Mouse (Mus musculus): ENCODE results near the gene Bicral.

The Bicral gene

GRCm38 (mm10) chr17:46843022-46843421 lies 15.3 kb downstream of the Bicral start:
- no peak for DNase-seq (ENCODE audit: low spot score)

- DNase-seq (ENCODE audit: low spot score), result no peak
Measured at GRCm38 (mm10) chr17:46840304-46841010, 17.8 kb downstream of the Bicral start.

GRCm38 (mm10) chr17:46838396-46838920 lies 19.8 kb downstream of the Bicral start:
- DNase-seq (ENCODE audit: low spot score), result no peak

DNA sequence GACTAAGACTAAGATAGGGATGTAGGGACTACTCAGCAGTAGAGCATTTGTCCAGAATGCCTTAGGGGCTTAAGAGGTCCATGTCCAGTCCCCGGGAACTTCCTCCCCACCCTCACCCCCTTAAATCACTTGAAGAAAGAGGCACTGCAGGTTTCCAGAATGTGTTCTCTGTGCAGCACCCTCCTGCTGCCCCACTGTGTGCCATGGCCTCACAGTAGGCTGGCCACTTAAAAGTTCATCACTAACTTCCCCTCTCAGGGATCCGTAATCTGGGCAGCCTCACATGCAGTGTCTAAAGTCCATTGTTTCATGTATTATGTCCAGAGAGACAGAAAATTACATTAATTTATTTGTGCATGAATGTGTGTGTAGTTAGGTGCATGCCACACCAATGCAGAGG lies 20.4 kb downstream of the Bicral start:
- no peak for DNase-seq (ENCODE audit: low spot score)

DNA sequence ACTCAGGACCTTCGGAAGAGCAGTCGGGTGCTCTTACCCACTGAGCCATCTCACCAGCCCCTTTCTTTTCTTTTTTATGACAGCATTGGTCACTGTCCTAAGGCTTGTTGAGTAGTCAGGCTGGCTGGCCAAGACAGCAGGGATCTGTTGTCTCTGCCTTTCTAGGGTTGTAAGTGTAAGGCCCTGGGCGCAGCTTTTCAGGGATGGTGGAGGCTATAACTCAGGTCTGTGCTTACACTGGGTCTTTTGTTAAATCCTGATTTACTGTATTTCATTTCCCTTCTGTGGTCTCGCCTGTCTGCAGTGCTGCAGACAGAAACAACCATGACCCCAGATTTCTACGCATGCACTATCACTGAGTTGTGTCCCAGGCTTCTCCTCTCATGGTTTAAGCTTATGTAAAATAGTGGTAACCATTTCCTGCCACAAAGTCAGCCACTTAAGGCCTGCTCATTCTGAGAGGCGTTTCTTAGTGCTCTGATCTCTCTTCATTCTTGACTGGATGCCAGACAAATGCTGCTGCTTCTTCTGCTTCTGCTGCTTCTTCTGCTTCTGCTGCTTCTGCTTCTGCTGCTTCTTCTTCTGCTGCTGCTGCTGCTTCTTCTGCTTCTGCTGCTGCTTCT lies 23.1 kb downstream of the Bicral start:
- DNase-seq (ENCODE audit: low spot score), result no peak

DNA sequence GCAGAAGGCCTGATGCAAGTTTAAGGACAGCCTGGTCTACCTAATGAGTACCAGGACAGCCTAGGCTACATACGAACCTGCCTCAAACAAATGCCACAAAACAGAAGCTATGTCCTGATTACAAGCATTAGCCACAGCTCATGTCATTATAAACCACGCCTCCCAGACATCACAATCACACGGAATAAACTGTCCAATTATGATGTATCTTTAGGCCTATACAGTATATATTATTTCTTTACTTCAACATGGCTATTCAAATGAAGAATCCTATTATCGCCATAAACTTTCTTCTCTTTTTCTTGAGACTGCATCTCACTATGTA lies 25.3 kb downstream of the Bicral start:
- DNase-seq (ENCODE audit: low spot score), result no peak

DNA sequence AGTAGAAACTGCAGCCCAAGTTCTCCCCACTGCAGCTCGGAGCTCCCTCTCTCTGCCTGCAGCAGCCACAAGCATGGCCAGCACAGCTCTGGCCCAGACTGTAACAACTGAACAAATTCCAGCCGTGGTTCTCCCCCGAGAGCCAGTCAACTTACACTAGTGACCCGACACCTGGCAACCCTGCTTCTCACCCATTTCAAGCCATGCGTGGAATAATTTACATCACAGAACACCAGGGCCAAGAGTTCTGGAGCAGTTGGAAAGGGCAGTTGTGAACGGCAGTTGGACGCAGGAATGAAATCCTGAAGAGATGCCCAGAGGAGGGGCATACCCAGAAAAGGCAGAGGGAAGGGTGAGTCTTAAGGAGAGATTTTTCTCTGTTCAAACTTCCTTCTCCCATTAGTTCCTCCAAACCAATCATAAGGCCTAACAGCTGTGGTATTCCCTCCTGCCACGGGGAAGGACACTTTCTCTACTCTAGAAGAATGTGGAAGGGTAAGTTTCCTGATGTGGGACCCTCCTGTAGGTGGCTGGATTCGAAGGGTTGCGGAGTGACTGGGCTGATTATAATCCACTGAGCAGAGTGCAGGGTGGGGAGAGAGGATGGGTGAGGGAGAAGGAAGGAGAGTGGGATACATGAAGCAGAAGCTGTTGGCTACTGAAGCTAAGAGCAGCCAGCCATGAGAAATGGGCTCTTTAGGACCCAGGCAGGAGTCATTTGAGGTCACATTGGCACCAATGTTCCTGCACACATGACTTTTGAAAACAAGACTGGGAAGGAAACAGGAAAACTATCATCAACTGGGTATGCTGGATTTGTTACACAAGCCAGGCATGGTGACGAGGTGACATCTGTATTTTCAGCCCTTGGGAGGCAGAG lies 25.9 kb downstream of the Bicral start:
- DNase-seq (ENCODE audit: low spot score), result no peak

DNA sequence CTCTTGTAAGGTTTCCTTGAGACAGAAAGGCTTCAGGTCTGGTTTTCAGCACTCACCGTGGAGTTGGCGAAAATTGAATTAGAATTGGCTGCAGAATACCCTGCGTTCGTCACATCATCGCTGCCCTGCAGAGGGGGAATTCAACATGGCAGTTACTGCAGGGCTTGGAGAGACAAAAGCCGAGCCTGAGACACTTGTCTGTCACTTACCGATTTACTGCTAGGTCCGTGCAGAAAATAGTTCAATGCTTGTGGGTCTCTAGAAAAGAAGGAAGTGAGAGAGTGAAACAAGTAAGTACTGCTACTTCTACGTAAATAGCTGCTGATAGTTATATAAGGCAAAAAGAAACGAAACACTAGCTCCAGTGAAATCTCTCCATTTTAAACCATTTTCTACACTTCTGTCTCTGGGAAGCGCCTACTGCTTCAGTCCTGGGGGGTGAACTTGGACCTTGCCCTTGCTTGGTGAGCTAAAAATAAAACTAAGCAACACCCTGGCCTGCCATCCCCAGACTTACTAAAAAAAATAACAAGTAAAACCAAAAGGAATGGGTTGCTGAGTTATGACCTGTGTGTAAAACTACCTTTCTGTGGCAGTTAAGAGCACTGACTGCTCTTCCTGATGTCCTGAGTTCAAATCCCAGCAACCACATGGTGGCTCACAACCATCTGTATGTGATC lies 28.3 kb downstream of the Bicral start:
- DNase-seq (ENCODE audit: low spot score), result no peak

- DNase-seq (ENCODE audit: low spot score), result no peak
Measured at GRCm38 (mm10) chr17:46828935-46829334, 29.3 kb downstream of the Bicral start.

- no peak for DNase-seq (ENCODE audit: low spot score)
Measured at GRCm38 (mm10) chr17:46823091-46823490, 35.2 kb downstream of the Bicral start.

DNA sequence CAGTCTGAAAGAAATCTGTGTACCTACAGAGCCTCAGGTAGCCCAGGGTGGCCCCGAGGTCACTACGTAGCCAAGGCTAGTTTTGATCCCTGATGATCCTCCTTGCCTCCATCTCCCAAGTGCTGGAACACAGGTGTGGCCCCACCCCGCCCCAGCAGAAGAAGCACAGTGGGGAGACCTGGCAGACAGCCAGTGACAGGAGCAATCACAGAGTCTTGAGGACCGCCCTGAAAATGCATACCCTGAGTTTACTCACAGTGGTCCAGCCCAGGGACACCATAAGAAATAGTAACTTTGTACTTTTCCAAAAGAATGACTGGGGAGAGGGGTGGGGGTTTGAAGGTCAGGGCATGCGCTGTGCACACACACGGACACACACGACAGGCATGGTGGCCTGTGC lies 37.7 kb downstream of the Bicral start:
- no peak for DNase-seq (ENCODE audit: low spot score)

- no peak for DNase-seq (ENCODE audit: low spot score)
Measured at GRCm38 (mm10) chr17:46817734-46818158, 40.5 kb downstream of the Bicral start.

- DNase-seq (ENCODE audit: low spot score), result no peak
Measured at GRCm38 (mm10) chr17:46816306-46816705, 42.0 kb downstream of the Bicral start.

DNA sequence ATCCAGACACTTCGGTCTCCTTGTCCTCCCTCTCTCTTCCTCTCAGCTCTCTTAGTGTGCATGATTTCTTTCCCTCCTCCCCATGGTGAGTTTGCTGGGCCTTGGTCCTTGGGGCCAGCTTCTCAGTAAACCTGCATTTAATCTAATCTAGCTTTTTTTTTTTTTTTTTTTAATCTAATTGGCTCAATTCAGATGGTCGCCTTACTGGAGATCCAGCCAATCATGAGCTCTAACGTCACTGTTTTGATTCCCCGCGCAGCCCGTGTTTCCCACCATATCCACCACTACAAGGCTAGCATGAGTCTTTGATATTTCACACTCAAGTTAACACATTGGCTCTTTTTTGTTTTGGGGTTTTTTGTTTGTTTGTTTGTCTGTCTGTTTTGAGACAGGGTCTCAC lies 43.8 kb downstream of the Bicral start:
- DNase-seq (ENCODE audit: low spot score), result no peak

GRCm38 (mm10) chr17:46813637-46814036 lies 44.6 kb downstream of the Bicral start:
- no peak for DNase-seq (ENCODE audit: low spot score)

- DNase-seq (ENCODE audit: low spot score), result no peak
Measured at GRCm38 (mm10) chr17:46812442-46812841, 45.8 kb downstream of the Bicral start.

- DNase-seq (ENCODE audit: low spot score), result no peak
Measured at GRCm38 (mm10) chr17:46810672-46811071, 47.6 kb downstream of the Bicral start.

DNA sequence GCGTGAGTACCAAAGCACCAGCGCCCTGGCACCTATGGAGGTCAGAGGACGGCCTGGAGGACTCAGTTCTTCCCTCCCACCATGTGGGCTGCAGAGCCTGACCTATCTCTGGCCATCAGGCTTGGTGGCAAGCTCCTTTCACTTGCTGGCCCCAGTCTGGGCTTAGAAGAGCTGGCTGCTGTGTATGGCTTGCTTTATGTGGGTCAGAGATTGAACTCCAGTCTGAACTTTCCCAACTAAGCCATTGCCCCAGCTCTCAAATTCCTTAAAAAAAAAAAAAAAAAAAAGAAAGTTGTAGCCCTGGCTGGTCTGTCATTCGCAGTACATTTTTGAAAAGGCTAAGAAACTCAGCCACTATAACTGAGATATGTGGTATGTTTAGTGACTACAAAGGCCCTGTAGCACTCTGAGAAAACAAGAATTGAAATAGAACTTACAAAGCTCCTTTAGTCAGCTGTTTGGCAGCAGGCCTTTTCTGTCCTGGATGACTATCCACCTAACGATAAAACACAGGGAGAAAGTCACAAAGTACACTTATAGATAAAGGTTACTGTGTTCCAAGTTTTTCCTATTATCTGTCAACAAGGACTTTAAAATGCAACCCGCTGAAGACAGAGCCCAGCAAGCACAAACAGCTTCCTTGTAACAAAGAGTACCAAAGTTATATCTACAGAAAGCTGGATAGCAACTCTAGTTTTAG lies 49.0 kb downstream of the Bicral start:
- DNase-seq (ENCODE audit: low spot score), result no peak

GRCm38 (mm10) chr17:46808376-46808775 lies 49.9 kb downstream of the Bicral start:
- no peak for DNase-seq (ENCODE audit: low spot score)

DNA sequence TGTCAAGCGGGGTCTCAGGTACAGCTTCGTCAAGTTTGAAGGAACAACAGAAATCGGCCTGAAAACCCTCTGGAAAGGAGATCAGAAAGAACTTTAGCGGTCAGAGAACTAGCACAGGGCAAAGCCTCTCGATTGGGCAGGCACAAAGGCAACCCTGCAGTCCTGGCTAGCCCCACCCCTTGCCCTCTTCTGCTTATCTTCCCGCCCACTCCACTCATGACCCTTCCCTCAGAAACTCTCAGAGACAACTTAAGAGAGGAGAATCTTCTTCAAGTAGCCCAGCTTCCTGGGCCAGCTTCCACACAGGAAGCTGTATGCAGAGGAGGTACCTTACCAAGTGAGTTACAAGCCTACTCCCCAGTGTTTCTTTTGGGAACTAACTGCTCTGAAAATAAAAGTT lies 56.5 kb downstream of the Bicral start:
- DNase-seq (ENCODE audit: low spot score), result no peak

- no peak for DNase-seq (ENCODE audit: low spot score)
Measured at GRCm38 (mm10) chr17:46799680-46800079, 58.6 kb downstream of the Bicral start.

DNA sequence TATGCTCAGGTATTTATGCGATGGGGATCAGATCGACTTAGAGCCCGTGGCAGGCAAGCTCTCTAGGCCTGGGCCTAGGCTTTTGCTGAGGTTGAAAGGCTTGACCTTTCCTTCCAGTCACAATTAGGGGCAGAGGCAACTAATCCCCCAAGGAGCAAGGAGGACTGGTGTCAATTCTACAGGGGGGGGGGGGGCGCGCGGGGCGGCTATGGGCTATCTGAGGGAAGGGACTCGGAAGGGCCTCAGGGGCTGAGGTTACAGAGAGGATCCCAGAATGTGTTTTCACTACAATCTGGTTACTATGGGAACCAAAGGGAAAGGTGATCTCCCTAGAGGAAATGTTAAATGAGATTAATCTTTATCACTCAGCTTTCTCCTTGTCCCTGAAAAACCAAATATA lies 60.9 kb downstream of the Bicral start:
- no peak for DNase-seq (ENCODE audit: low spot score)
